Mouse (Mus musculus) thymus, postnatal 14 days (tissue): ENCODE measurements around the gene Cfap221.

Source experiments
- DNase-seq: peaks from one replicate; pipeline ENCODE4 v3.0.0; 2021

Gene Cfap221

GRCm38 (mm10) chr1:119899195-119900123 lies 97.6 kb downstream of the Cfap221 start:
- no peak for DNase-seq

DNA sequence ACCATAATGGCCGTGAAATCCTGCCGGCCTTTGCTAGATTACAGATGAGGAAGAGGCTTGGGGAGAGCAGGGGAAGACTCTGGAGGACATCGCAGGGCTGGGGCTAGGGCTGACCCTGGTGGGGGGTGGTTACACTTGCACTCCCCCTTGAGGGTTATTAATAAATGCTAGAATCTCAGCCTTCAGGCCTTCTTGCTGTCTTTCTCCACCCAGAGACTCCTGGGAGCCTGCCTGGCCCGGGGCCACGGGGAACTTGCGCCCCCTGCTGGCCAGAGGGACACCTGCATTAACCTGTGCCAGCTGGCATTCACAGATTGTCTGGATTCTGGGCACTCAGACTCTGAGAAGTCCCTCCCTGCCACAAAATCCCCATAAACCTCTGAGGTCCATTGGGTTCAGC lies 102.1 kb downstream of the Cfap221 start:
- DNase-seq, result peak; percentile 69

GRCm38 (mm10) chr1:119893600-119893999 lies 103.4 kb downstream of the Cfap221 start:
- no peak for DNase-seq

DNA sequence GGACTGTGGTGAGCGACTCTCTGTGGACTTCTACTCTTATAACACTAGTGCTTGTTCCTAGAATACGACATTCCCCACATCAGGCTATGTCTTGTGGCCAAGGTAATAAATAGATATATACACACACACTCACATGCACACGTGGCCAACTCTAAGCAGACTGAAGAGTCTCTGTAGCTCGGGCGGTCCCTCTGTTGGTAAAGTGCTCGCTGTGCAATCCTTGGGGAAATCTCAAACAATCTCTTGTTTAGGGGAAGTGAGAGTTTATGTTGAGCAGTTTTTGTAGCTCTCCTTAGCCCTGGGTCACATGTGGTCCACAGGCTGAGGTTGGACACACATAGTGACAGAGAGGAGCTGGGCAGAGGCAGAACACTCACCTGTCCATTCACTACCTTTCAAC lies 104.1 kb downstream of the Cfap221 start:
- no peak for DNase-seq

- no peak for DNase-seq
These were observed 105.2 kb downstream of the Cfap221 start for GRCm38 (mm10) chr1:119891865-119892264.

- no peak for DNase-seq
These were observed 105.9 kb downstream of the Cfap221 start for GRCm38 (mm10) chr1:119891149-119891548.

DNA sequence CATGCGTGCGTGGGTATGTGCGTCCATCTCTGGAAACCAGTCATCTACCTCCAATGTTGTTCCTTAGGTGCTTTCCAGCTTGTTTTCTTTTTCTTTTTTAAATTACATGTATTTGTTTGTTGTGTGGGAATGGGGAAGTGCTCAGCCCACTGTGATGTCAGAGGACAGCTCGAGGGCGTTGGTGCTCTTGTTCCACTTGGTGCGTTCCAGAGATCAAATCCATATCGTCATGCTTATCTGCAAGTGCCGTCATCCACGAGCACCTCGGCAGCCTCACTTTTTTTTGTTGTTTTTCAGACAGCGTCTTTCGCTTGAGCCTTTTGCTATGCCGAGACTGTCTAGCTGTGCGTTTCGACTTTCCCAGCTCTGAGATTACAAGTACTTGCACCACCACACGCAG lies 107.7 kb downstream of the Cfap221 start:
- DNase-seq, result no peak

DNA sequence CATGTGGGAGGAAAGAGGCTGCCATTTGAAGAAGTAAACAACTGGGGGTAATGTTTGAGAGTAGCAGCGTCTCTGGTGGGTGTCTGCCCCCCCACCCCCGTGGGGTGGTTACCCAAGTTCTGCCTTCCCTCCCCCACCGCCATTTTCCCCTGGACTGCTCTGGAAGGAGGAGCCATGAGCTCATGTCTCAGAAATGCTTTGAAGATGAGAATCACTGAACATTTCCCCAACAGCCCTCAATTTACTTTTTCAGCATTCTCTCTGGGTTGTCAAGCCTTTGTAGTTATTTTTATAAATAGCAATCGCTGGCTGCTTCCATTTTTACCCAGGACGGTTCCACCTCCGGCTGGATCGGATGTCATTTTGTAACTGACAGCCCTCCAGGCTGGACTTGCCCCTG lies 110.7 kb downstream of the Cfap221 start:
- no peak for DNase-seq

DNA sequence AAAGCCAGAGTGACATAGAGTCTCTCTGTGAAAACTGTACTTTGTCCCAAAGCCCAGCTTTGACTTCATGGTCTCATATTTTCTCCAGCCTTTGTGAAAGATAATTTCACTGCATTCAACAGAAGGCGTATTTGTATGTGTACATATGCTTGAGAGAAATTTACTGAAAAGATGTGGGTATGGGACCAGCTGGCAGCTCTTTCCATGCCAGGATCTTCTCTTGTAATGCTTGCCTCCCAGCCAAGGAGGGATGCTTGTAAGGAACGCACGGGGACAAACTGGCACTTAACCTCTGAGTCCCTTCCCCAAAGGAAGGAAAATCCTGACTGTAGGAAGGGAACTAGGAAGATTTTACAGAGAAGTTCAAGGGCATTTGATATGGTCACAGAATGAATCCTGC lies 112.8 kb downstream of the Cfap221 start:
- DNase-seq, result no peak

DNA sequence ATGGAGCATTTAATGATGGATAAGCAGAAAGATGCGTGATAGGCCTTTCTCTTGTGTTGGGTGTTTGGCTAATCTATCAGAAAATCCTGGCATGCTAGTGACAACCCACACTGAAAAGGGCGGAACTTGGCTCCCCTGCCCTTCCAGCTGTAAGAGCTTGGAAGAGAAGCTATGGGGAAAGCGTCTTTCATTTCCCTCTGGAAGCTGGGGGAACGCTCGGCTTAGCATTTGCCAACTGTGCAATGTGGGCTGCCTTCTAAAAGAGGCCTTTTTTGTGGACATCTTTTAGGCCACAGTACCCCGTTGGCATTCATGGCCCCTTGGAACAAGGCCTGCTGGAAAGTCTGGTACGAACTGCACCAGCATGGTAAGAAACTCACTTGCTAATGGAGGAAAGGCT lies 118.1 kb downstream of the Cfap221 start:
- DNase-seq, result no peak

- no peak for DNase-seq
These were observed 119.6 kb downstream of the Cfap221 start for GRCm38 (mm10) chr1:119877469-119877868.
